Mouse (Mus musculus) kidney, embryonic 16.5 days (tissue): ENCODE results near the gene Dock7. TPM values are rescaled to one million over a fixed set of nuclear protein-coding genes. Genes with fewer than 3 reads are reported as not detected.

ENCODE experiments used
- ATAC-seq: fragments of 200-750 bp; cut with Nextera tagmentation; 2 replicates; pipeline ENCODE4 v1.8.0; 2017; ENCODE audit warnings: moderate TSS enrichment; ENCODE audit not compliant: low FRiP score, low TSS enrichment
- H3K27ac ChIP-seq: fragments of 300-500 bp; sonication (generic); 2 replicates; pipeline ENCODE4 v1.5.1; 2014; ENCODE audit warnings: low read length
- H3K27me3 ChIP-seq: fragments of 300-500 bp; sonication (generic); 2 replicates; pipeline ENCODE4 v1.6.1; 2014; ENCODE audit warnings: low read length, control low read depth, mixed read lengths; ENCODE audit not compliant: insufficient read depth
- H3K36me3 ChIP-seq: fragments of 300-500 bp; sonication (generic); 2 replicates; pipeline ENCODE4 v1.6.1; 2014; ENCODE audit warnings: low read length, control low read depth, mixed read lengths; ENCODE audit not compliant: insufficient read depth
- H3K4me1 ChIP-seq: fragments of 300-500 bp; sonication (generic); 2 replicates; pipeline ENCODE4 v1.6.1; 2014; ENCODE audit warnings: low read length, control low read depth, mixed read lengths; ENCODE audit not compliant: insufficient read depth
- H3K4me2 ChIP-seq: fragments of 300-500 bp; sonication (generic); replicated peaks from 2 replicates; pipeline ENCODE4 v1.6.1; 2014; ENCODE audit warnings: low read depth, low read length
- H3K4me3 ChIP-seq: fragments of 300-500 bp; sonication (generic); 2 replicates; pipeline ENCODE4 v1.5.1; 2014; ENCODE audit warnings: mild to moderate bottlenecking, low read length
- H3K9ac ChIP-seq: fragments of 300-500 bp; sonication (generic); replicated peaks from 2 replicates; pipeline ENCODE4 v1.6.1; 2014; ENCODE audit warnings: low read length
- H3K9me3 ChIP-seq: fragments of 300-500 bp; sonication (generic); 2 replicates; pipeline ENCODE4 v1.6.1; 2016; ENCODE audit warnings: low read length, control low read depth
- whole genome bisulfite sequencing: fragments of 180-500 bp; shearing (Covaris S2); extraction: QIAGEN DNeasy Blood & Tissue Kit; methylation state at CpG from one replicate; pipeline ENCODE4 v1.1.7; 2014; 5-methylcytosine and 5-hydroxymethylcytosine counted together
- polyA plus RNA-seq: library from polyadenylated mRNA; unstranded; fragments of >200 nt; fragmentation: Nextera tagmentation; extraction: Ambion mirVana; gene quantifications from 2 replicates; pipeline ENCODE4 v1.2.1, GENCODE M21; 2015

The Dock7 gene
- polyA plus RNA-seq, 1 experiment from 2014 or later: 50.3 TPM

DNA sequence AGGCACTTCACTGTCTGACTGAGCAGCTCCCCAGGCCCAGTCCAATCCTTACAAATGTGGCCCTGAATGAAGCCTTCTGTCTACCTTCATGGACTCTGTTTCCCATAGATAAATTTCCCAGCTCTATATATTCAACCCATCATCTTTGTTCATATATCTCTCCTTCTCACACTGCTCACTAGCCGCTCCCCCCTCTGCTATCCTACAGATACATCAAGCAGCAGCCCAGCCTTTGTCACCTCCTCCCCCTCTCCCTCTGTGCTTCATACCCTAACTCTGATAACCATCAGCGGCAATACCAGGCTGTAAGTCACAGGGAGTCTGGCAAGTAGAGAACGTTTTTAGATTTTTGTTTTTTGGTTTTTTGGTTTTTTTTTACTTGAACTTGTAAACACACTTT is 75.9 kb downstream of the Dock7 start:
- Histone ChIP-seq H3K27me3 (no peaks in the 10 kb centered on the region), H3K4me3 (no peak overlapping the region), H3K27ac (no peak overlapping the region), H3K36me3 (peaks cover 21% of the 10 kb centered on the region), H3K9me3 (no peaks in the 10 kb centered on the region), H3K4me2 (no peak overlapping the region), H3K9ac (no peak overlapping the region), H3K4me1 (no peaks in the 10 kb centered on the region)
- ATAC-seq: no peak
- 78% methylated on average over 3 of the region's 3 CpGs for WGBS

- no peak for ATAC-seq
- H3K9me3 ChIP-seq: no peaks in the 10 kb centered on the region
- no peaks in the 10 kb centered on the region for H3K27me3 ChIP-seq
- H3K27ac ChIP-seq: no peak overlapping the region
- WGBS: 71% methylated on average over 4 of the region's 4 CpGs
- no peaks in the 10 kb centered on the region for H3K4me1 ChIP-seq
- no peak overlapping the region for H3K4me2 ChIP-seq
- no peak overlapping the region for H3K4me3 ChIP-seq
- H3K9ac ChIP-seq: no peak overlapping the region
- H3K36me3 ChIP-seq: no peaks in the 10 kb centered on the region
Measured at GRCm38 (mm10) chr4:99032921-99033320, 87.8 kb downstream of the Dock7 start.

- H3K27me3 ChIP-seq: no peaks in the 10 kb centered on the region
- no peaks in the 10 kb centered on the region for H3K9me3 ChIP-seq
- H3K27ac ChIP-seq: no peak within 1 kb of the TSS
- no peak within 1 kb of the TSS for H3K4me2 ChIP-seq
- no peaks in the 10 kb centered on the region for H3K36me3 ChIP-seq
- no peaks in the 10 kb centered on the region for H3K4me1 ChIP-seq
- 52% methylated on average over 2 of the region's 2 CpGs for WGBS
- ATAC-seq: no peak
- H3K9ac ChIP-seq: no peak within 1 kb of the TSS
- H3K4me3 ChIP-seq: no peak within 1 kb of the TSS
Measured at GRCm38 (mm10) chr4:99030686-99031085, 90.0 kb downstream of the Dock7 start, which contains the start of gene Angptl3. Angptl3 (plus strand) TSS chr4:99030954.

- H3K4me2 ChIP-seq: no peak overlapping the region
- no peaks in the 10 kb centered on the region for H3K4me1 ChIP-seq
- H3K36me3 ChIP-seq: no peaks in the 10 kb centered on the region
- WGBS: 84% methylated on average over 5 of the region's 5 CpGs
- H3K4me3 ChIP-seq: no peak overlapping the region
- no peak for ATAC-seq
- no peaks in the 10 kb centered on the region for H3K27me3 ChIP-seq
- H3K27ac ChIP-seq: no peak overlapping the region
- no peak overlapping the region for H3K9ac ChIP-seq
- H3K9me3 ChIP-seq: no peaks in the 10 kb centered on the region
Measured at GRCm38 (mm10) chr4:99028377-99028776, 92.3 kb downstream of the Dock7 start.

DNA sequence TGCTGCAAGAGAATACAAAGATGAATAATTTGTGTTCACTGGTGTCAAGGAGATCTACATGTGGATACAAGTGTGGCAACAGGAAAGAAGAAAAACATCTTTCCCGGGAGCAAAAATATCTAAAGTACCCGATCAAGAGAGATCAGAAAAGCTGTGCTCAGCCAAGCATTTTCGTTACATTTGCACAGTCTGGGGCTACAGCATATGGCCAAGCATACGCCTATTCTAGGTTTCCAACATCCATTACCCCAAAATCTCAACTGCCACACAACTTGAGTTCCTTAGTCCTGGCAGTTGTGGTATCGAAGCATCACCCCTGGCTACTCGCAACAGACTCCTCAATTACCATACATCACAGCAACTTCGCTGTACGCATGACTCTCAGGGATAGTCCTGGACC is 98.5 kb downstream of the Dock7 start:
- Histone ChIP-seq H3K4me2 (no peak overlapping the region), H3K4me1 (no peaks in the 10 kb centered on the region), H3K4me3 (no peak overlapping the region), H3K27ac (no peak overlapping the region), H3K9me3 (no peaks in the 10 kb centered on the region), H3K9ac (no peak overlapping the region), H3K27me3 (no peaks in the 10 kb centered on the region), H3K36me3 (0 out of 2 replicates have a peak, but pooled peaks cover 10% of the 10 kb centered on the region)
- ATAC-seq: no peak
- WGBS: 92% methylated on average over 8 of the region's 8 CpGs

GRCm38 (mm10) chr4:99011039-99011438 is 109.7 kb downstream of the Dock7 start:
- Histone ChIP-seq H3K4me1 (no peaks in the 10 kb centered on the region), H3K9me3 (no peaks in the 10 kb centered on the region), H3K27me3 (no peaks in the 10 kb centered on the region), H3K9ac (no peak overlapping the region), H3K4me2 (no peak overlapping the region), H3K36me3 (peaks cover 21% of the 10 kb centered on the region), H3K27ac (no peak overlapping the region), H3K4me3 (no peak overlapping the region)
- ATAC-seq: no peak
- WGBS: 93% methylated on average over 4 of the region's 4 CpGs

- ATAC-seq: 0 out of 2 replicates have a peak, but pooled peaks have one; percentile 42
- no peaks in the 10 kb centered on the region for H3K9me3 ChIP-seq
Measured at GRCm38 (mm10) chr4:99006319-99006718, 114.4 kb downstream of the Dock7 start.

DNA sequence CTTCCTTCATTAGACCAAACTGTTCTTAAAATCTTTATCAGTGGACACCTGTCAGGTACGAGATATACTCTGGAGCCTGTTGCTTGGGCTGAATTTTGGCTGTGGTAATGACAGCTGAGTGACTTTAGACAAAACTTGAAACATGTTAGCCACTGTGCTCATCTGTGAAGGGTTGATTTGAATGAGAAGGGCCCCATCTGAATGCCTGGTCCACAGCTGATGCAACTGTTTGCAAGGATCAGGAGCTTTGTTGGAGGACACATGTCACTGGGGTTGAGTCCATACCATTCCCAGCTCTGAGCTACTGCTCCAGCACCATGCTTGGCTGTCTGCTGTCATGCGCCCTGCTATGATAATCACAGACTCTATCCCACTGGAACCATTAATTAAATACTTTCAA is 115.1 kb downstream of the Dock7 start:
- no peak overlapping the region for H3K4me3 ChIP-seq
- no peak overlapping the region for H3K4me2 ChIP-seq
- WGBS: 88% methylated on average over 2 of the region's 2 CpGs
- no peak for ATAC-seq
- H3K36me3 ChIP-seq: peaks cover 16% of the 10 kb centered on the region
- no peaks in the 10 kb centered on the region for H3K27me3 ChIP-seq
- H3K9me3 ChIP-seq: no peaks in the 10 kb centered on the region
- H3K4me1 ChIP-seq: no peaks in the 10 kb centered on the region
- no peak overlapping the region for H3K27ac ChIP-seq
- H3K9ac ChIP-seq: no peak overlapping the region

More at GRCm38 (mm10) chr4:99006319-99006718, 114.4 kb downstream of the Dock7 start:
- Histone ChIP-seq H3K27ac (no peak overlapping the region), H3K4me2 (no peak overlapping the region), H3K36me3 (peaks cover 20% of the 10 kb centered on the region), H3K9ac (no peak overlapping the region), H3K4me1 (no peaks in the 10 kb centered on the region), H3K27me3 (no peaks in the 10 kb centered on the region), H3K4me3 (no peak overlapping the region)
- 69% methylated on average over 2 of the region's 2 CpGs for WGBS

DNA sequence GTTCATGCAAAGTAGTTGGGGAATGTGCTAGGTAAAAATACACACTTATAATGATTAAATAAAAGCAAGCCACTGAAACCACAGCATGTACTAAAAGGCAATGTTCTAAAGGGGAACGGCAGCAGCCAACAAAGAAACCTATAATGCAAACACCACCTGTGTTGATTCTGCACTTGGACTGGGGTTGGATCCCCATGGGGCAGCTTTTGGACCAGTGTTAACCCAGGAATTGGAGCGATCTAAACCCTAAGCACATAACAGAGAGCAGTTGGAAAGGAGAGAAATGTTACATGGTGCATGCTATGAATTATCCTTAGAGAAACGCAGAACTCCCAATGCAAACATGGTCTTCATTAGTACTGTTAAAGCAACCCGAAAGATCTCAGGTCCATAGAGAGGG is 127.2 kb downstream of the Dock7 start:
- no peak for ATAC-seq
- Histone ChIP-seq H3K9me3 (no peaks in the 10 kb centered on the region), H3K9ac (no peak overlapping the region), H3K4me1 (no peaks in the 10 kb centered on the region), H3K27me3 (no peaks in the 10 kb centered on the region), H3K4me2 (no peak overlapping the region), H3K36me3 (peaks cover 17% of the 10 kb centered on the region; the same call in 1 of the 2 replicates), H3K27ac (no peak overlapping the region), H3K4me3 (no peak overlapping the region)
- 80% methylated on average over 4 of the region's 4 CpGs for WGBS

GRCm38 (mm10) chr4:98984701-98985100 is 136.0 kb downstream of the Dock7 start:
- no peaks in the 10 kb centered on the region for H3K9me3 ChIP-seq
- H3K36me3 ChIP-seq: peaks cover 27% of the 10 kb centered on the region
- whole genome bisulfite sequencing: 92% methylated on average over 8 of the region's 8 CpGs
- H3K27me3 ChIP-seq: no peaks in the 10 kb centered on the region
- no peak for ATAC-seq
- no peak overlapping the region for H3K4me3 ChIP-seq
- H3K4me1 ChIP-seq: no peaks in the 10 kb centered on the region
- H3K9ac ChIP-seq: no peak overlapping the region
- H3K27ac ChIP-seq: no peak overlapping the region
- H3K4me2 ChIP-seq: no peak overlapping the region
